Mouse (Mus musculus) urinary bladder, postnatal 25 days (tissue): Measurements from ENCODE around the gene Dpm1.

Source experiments
- DNase-seq: peaks from one replicate; pipeline ENCODE4 v3.0.0; 2022; ENCODE audit warnings: low spot score

Gene Dpm1

GRCm38 (mm10) chr2:168230026-168230728 lies at the start of gene Dpm1, which contains the start of the genes Gm20716 and Mocs3:
TSS of gene Dpm1 (minus strand) at chr2:168230591.
TSS of gene Gm20716 (minus strand) at chr2:168230364.
TSS of gene Mocs3 (plus strand) at chr2:168230622.
- peak; percentile 81 for DNase-seq

- DNase-seq: peak; percentile 74
Measured at GRCm38 (mm10) chr2:168274374-168274935, 44.1 kb upstream of the Dpm1 start.

- no peak for DNase-seq
Measured at GRCm38 (mm10) chr2:168273387-168273786, 43.0 kb upstream of the Dpm1 start.

GRCm38 (mm10) chr2:168268033-168268432 lies 37.6 kb upstream of the Dpm1 start:
- peak; percentile 49 for DNase-seq

GRCm38 (mm10) chr2:168260900-168261299 lies 30.5 kb upstream of the Dpm1 start:
- no peak for DNase-seq

GRCm38 (mm10) chr2:168260124-168260523 lies 29.7 kb upstream of the Dpm1 start:
- no peak for DNase-seq

- no peak for DNase-seq
Measured at GRCm38 (mm10) chr2:168259046-168259445, 28.7 kb upstream of the Dpm1 start.

GRCm38 (mm10) chr2:168257188-168257587 lies 26.8 kb upstream of the Dpm1 start:
- no peak for DNase-seq

- DNase-seq: no peak
Measured at GRCm38 (mm10) chr2:168256506-168256905, 26.1 kb upstream of the Dpm1 start.

- DNase-seq: no peak
Measured at GRCm38 (mm10) chr2:168253822-168254221, 23.4 kb upstream of the Dpm1 start.

GRCm38 (mm10) chr2:168252639-168253292 lies 22.4 kb upstream of the Dpm1 start:
- no peak for DNase-seq

- peak; percentile 84 for DNase-seq
Measured at GRCm38 (mm10) chr2:168250270-168250669, 19.9 kb upstream of the Dpm1 start.

- DNase-seq: no peak
Measured at GRCm38 (mm10) chr2:168248856-168249245, 18.5 kb upstream of the Dpm1 start.

- DNase-seq: no peak
Measured at GRCm38 (mm10) chr2:168248167-168248855, 17.9 kb upstream of the Dpm1 start.

- DNase-seq: no peak
Measured at GRCm38 (mm10) chr2:168245571-168245970, 15.2 kb upstream of the Dpm1 start.

- DNase-seq: no peak
Measured at GRCm38 (mm10) chr2:168243278-168243677, 12.9 kb upstream of the Dpm1 start.

- no peak for DNase-seq
Measured at GRCm38 (mm10) chr2:168242841-168243240, 12.4 kb upstream of the Dpm1 start.

GRCm38 (mm10) chr2:168238335-168238734 lies 7.9 kb upstream of the Dpm1 start:
- DNase-seq: no peak

- no peak for DNase-seq
Measured at GRCm38 (mm10) chr2:168233286-168233685, 2.9 kb upstream of the Dpm1 start.

- no peak for DNase-seq
Measured at GRCm38 (mm10) chr2:168231471-168231829, 1.1 kb upstream of the Dpm1 start.

GRCm38 (mm10) chr2:168230773-168231470 lies 531 bp upstream of the Dpm1 start:
- DNase-seq: no peak
